Mouse (Mus musculus) left cerebral cortex, adult 2 months (tissue): ENCODE measurements around the gene Wipi2. TPM values are rescaled to one million over a fixed set of nuclear protein-coding genes. Genes with fewer than 3 reads are reported as not detected.

Source experiments
- DNase-seq, 2 experiments: peaks; one replicate each; pipeline ENCODE4 v3.0.0; 2021 to 2022; ENCODE audit warnings: low spot score in 2 of 2, mixed read lengths in 1 of 2; ENCODE audit errors: extremely low spot score in 1 of 2
- H3K27ac ChIP-seq: fragments of 200-600 bp; 2 replicates; pipeline ENCODE4 v1.8.1; 2022
- H3K4me3 ChIP-seq: fragments of 200-600 bp; 2 replicates; pipeline ENCODE4 v1.8.1; 2022
- CTCF ChIP-seq: fragments of 200-600 bp; IDR thresholded peaks from 2 replicates; pipeline ENCODE4 v1.8.1; 2022; ENCODE audit warnings: antibody characterized with exemption, mild to moderate bottlenecking, moderate library complexity
- intact Hi-C: fragments of 180-260 bp; cut with DNase I; formaldehyde crosslinking; loops from one replicate; pipeline ENCODE4 v1.15.1; 2025
- total RNA-seq, 2 experiments: library from RNA; stranded (reverse); gene quantifications; 2 replicates each; pipeline ENCODE4 v1.2.3; 2021

Gene Wipi2
- total RNA-seq, 2 experiments from 2014 or later = 99.7 to 102 TPM

- no peak for TF ChIP-seq CTCF
- intact Hi-C loops = loop anchor here (5.0 kb wide), 1 partner anchor 208 kb away; the partner anchor contains the start of gene Tnrc18
- Histone ChIP-seq H3K27ac (peak overlapping the region; percentile 95), H3K4me3 (peak overlapping the region; percentile 72)
- no peak for DNase-seq
Measured at GRCm38 (mm10) chr5:142608989-142609325, 18.5 kb upstream of the Wipi2 start.

- TF ChIP-seq CTCF = no peak
- Histone ChIP-seq H3K27ac (no peak overlapping the region), H3K4me3 (no peak overlapping the region)
- no peak for DNase-seq
- intact Hi-C loops = no loop called here
Measured at GRCm38 (mm10) chr5:142610362-142610761, 17.1 kb upstream of the Wipi2 start.

GRCm38 (mm10) chr5:142614513-142614912, 13.0 kb upstream of the Wipi2 start:
- H3K4me3 ChIP-seq = no peak overlapping the region
- DNase-seq = no peak
- no peak overlapping the region for H3K27ac ChIP-seq
- no peak for TF ChIP-seq CTCF
- intact Hi-C loops = no loop called here

GRCm38 (mm10) chr5:142615638-142616037, 11.9 kb upstream of the Wipi2 start:
- Histone ChIP-seq H3K27ac (no peak overlapping the region), H3K4me3 (no peak overlapping the region)
- no peak for TF ChIP-seq CTCF
- no peak for DNase-seq
- intact Hi-C loops = loop anchor here (5.0 kb wide), 1 partner anchor 113 kb away; no protein-coding TSS in a partner anchor

GRCm38 (mm10) chr5:142616326-142616725, 11.2 kb upstream of the Wipi2 start:
- intact Hi-C loops = loop anchor here (5.0 kb wide), 1 partner anchor 114 kb away; no protein-coding TSS in a partner anchor
- Histone ChIP-seq H3K4me3 (no peak overlapping the region), H3K27ac (no peak overlapping the region)
- no peak for TF ChIP-seq CTCF
- no peak for DNase-seq

GRCm38 (mm10) chr5:142619866-142620265, 7.6 kb upstream of the Wipi2 start:
- TF ChIP-seq CTCF = peak; percentile 74
- Histone ChIP-seq H3K4me3 (no peak overlapping the region), H3K27ac (no peak overlapping the region)
- intact Hi-C loops = loop anchor here (1.0 to 5.0 kb wide), 3 partner anchors 39 to 118 kb away; no protein-coding TSS in a partner anchor
- peak; percentile 56 to 71 for DNase-seq

- no peak for TF ChIP-seq CTCF
- DNase-seq = no peak
- intact Hi-C loops = no loop called here
- Histone ChIP-seq H3K4me3 (no peak overlapping the region), H3K27ac (no peak overlapping the region)
Measured at GRCm38 (mm10) chr5:142621421-142621820, 6.1 kb upstream of the Wipi2 start.

GRCm38 (mm10) chr5:142622134-142622533, 5.4 kb upstream of the Wipi2 start:
- TF ChIP-seq CTCF = no peak
- intact Hi-C loops = no loop called here
- Histone ChIP-seq H3K27ac (no peak overlapping the region), H3K4me3 (no peak overlapping the region)
- DNase-seq = no peak

GRCm38 (mm10) chr5:142623080-142623479, 4.4 kb upstream of the Wipi2 start:
- no peak; the same call in 1 of the 2 replicates for TF ChIP-seq CTCF
- Histone ChIP-seq H3K27ac (no peak overlapping the region), H3K4me3 (no peak overlapping the region)
- no peak for DNase-seq
- intact Hi-C loops = no loop called here

GRCm38 (mm10) chr5:142628726-142629662, 1.5 kb downstream of the Wipi2 start:
- intact Hi-C loops = loop anchor here (5.0 kb wide), 1 partner anchor 152 kb away; no protein-coding TSS in a partner anchor
- peak overlapping the region; percentile 88 for H3K27ac ChIP-seq
- TF ChIP-seq CTCF = no peak
- H3K4me3 ChIP-seq = peak overlapping the region; percentile 65
- DNase-seq = peak; percentile 97

GRCm38 (mm10) chr5:142629663-142630025, 2.1 kb downstream of the Wipi2 start:
- no peak for TF ChIP-seq CTCF
- peak overlapping the region; percentile 88 for H3K27ac ChIP-seq
- intact Hi-C loops = loop anchor here (2.0 to 5.0 kb wide), 2 partner anchors 87 to 152 kb away; no protein-coding TSS in a partner anchor
- DNase-seq = no peak
- H3K4me3 ChIP-seq = peak overlapping the region; percentile 65

- no peak for TF ChIP-seq CTCF
- no peak for DNase-seq
- peak overlapping the region; percentile 88; the same call in 1 of the 2 replicates for H3K27ac ChIP-seq
- intact Hi-C loops = loop anchor here (2.0 kb wide), 1 partner anchor 87 kb away; no protein-coding TSS in a partner anchor
- H3K4me3 ChIP-seq = peak overlapping the region; percentile 65
Measured at GRCm38 (mm10) chr5:142630224-142630623, 2.7 kb downstream of the Wipi2 start.
